Mouse (Mus musculus) thymus, postnatal 4 days (tissue): ENCODE measurements around the gene Rnf135.
A peak's percentile ranks its signal among the peaks of the same experiment; 100 is the strongest.
"Not testable (repeated sequence)": the region's sequence is repeated elsewhere in the genome, so short reads cannot be mapped to it uniquely, and the experiment has no call there.

Source experiments
- DNase-seq: peaks from one replicate; pipeline ENCODE4 v3.0.0; 2021

Gene Rnf135

DNA sequence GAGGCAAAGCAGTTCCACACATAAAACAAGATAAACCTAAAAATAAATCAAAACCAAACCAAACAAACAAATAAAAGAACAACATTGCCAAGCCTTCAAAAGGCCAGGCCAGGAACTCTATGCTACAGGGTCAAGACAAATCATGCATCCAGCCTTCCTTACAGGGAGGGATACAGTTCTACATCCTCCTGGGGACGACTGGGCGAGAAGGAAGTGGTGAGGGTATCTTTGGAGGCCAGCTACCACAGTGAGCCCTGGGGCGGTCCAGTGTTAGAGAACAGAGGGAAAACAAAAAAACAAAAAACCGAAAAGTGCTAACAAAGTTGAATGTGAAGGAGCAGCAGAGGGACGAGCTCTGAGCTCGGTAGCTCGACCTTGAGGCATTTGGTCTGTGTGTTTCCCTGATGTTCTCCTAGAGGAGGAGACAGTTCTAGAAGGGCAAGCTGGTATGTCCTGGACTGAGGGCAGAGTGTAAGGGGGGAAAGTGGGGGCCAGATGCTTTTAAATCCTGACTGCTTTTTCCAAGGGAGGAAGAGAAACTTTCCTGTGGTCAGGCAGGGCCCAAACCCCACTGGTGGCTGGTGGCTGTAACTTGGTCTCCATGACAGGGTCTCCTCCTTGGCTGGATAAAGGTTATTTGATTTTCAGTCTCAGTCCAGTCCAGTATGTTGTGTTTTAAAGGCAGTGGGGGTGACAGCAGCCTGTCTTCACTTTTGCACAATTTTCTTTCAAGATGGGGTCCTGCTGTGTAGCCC lies 20.1 kb upstream of the Rnf135 start:
- DNase-seq, result no peak

DNA sequence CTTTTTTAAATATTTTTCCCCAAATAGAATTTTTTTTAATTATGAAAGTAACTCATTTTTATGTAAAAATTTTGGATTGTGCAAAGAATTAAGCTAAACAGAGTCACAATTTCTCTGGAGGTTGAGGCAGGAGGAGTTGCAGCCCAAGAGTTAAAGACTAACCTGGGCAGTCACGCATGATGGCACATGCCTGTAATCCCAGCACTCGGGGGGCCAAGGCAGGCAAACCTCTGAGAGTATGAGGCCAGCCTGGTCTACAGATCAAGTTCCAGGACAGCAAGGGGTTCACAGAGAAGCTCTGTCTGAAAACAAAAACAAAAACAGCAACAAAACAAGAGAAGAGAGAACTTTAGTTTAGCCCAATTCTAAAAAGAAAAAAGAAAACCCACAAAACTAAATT lies 19.4 kb upstream of the Rnf135 start:
- no peak for DNase-seq

DNA sequence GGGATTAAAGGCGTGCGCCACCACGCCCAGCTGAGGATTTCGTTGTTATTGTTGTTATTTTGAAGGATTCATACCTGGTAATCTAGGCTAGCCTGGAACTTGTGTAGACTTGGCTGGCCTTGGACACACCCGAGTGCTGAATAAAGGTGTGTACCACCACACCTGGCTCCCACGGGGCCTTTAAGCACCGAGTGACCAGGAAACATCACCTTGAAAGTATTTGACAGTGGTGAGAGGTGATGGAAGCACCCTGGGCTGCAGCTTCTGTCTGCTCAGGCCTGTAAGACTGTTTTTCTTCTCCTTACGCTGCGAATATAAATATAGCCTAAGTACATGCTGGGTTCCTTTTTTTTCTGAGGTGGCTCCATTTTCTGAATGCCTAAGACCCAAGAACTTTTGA lies 15.5 kb upstream of the Rnf135 start:
- DNase-seq, result no peak

DNA sequence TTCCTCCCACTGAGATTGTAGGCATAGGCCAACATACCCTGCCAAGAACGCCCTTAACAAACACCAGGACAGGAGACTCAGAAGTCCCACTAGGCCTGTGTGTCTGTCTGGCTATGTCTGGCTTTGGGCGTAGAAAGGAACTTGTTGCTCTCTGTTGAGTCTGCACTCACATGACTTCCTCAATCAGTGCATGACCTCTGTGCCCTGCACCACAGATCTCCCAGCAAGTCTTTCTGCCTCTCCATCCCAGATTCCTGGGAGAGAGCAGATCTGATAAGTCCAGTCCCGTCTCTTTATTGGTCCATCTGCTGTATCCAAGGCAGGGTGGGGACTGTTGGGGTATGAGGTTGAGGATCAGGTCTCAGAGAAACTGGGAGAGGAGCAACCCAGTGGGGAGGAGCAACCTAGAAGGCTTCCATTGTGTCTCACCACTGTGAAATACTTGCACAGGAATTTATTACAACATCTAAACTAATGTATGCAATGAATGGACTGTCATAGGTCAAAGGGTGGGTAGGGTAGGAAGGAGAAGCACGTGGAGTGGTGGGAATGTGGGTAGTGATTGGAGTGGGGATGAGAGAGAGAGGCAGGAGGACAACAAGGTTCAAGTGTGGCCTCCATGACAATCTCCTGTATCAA lies 14.9 kb upstream of the Rnf135 start:
- no peak for DNase-seq

DNA sequence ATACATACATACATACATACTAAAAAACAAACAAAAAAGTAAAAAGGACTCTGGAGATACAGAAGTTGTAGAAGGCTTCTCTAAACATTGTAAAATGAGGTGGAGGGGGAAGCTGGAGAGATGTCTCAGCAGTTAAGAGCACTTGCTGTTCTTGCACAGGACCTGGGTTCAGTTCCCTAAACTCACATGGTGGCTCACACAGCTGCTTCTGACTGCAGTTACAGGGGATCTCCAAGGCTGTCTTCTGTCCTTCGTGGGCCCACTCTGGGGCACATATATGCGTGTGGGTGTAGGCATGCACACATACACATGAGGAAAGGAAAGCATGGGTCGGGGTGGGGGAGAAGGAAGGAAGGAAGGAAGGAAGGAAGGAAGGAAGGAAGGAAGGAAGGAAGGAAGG lies 14.0 kb upstream of the Rnf135 start:
- DNase-seq, result no peak

DNA sequence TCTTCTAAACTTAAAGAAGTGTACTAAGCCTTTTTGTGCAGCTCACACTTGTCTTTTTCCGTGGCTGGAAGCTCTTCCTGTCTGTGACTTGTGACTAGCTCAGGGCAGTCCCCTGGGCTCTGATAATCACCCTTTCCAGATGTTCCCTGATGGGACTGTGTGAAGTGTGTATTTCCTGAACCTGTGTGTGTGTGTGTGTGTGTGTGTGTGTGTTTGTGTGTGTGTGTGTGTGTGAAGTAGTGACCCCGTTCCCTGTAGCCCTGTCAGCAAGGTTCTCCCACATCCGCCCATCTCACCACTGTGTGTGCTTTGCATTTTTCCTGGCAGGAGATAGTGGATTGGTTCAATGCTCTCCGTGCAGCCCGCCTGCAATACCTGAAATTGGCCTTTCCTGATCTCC lies 13.3 kb upstream of the Rnf135 start:
- DNase-seq, result no peak

DNA sequence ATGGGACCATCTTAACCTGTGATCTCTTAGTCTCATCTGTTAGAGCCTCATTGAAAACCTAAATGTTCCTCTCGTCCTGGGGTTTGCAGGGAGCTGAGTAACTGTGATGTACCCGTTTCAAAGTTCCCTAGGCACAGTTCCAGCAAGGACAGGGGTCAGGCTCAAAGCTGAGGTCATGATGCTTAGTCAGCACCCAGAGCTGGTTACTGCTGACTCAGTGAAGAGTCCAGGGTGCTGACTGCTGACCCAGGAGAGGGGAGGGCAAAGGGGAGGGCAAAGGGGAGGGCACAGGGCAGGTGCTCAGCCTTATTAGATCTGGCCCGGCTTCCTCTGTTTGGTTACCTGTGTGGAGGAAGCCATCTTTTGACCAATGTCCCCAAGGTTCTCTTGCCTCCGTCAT lies 11.8 kb upstream of the Rnf135 start:
- DNase-seq, result no peak

DNA sequence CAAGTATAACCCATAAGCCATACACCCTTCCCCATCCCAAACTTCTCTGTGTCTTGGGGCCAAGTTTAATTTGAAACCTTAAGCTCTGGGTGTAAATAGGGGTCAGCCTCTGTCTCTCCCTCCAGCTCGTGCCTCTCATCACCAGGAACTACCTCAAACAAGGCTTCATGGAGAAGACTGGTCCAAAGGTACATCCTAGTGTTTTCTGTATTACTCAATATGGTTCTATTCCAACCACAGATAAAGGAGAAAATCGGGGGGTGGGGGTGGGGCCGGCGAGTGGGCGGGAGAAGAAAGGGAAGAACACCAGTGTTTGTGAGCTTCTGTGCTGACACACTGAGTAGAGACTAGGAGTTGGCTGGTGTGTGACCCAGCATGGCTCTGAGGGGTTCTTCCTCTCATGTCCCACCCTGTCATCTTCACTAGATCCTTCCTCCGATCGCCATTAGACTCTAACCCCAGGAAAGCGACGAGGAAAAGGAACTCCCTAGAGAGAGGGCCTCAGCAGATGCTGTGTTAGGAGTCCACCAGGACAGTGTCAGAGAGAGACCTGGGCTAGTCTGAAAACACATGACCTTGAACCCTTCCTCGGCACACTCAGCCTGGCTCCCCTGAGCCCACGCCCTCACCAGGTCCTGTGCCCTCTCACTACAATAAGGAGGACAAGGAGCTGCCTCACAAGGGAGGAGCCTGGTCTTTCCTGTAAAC lies 9.5 kb upstream of the Rnf135 start:
- DNase-seq, result no peak

DNA sequence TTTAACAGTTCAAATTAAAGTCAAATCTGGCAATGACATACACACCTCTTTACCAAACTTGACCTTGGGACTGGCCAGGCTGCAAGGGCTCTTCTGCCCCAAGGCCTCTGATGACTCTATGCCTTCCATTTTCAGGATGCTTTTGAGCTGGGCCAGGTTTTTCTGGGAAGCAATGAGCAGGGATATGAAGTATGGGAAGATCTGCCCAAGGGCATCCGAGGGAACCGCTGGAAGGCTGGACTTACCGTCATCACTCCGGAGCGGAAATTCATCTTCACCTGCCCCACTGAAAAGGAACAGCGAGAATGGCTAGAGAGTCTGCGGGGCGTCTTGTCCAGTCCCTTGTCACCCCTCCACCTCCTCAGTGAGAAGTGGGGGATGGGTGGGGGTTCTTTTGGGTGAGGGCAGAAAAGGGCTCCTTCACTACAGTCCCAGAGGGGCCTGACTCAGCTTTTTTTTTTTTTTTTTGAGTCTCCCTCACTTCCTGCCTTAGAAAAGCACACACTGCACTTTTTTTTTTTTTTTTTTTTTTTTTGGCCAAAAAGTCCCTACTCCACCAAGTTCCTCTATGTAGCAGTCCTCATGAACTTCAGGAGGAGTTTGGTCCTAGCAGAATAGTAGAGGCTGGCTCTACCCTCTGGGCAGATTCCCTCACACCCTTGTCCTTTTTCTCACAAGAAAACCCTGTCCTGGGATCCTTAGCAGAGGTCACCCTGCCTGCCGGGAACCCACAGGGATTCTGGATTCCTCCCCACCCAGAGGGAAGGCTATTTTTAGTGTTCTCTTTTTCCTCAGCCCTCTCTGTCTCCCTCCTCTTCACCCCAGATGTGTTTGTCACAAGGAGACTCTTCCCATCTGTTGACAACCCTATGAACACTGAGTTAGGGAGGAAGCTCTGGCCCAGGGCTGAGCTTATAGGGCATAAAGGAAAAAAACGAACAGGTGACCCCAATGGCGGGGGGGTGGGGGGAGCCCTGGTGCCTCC lies 6.4 kb upstream of the Rnf135 start:
- peak; percentile 27 for DNase-seq

DNA sequence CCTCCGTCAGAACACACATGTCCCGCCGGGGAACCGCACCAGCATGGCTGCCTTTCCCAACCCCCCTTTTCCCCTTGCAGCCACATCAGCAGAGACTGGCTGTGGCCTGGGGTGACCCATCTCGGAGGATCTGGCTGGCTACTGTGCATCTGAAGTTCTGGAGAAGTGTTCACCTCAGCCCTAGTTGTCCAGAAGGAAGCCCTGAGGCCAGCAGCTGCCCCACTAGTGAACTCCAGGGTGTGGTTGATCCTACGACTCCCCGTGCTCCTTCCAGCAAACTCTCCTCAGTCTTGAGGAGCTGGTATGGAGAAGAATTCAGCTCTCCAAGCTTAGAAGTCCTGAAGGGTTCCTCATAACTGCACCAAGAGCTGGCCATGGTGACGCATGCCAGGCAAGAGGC lies 5.3 kb upstream of the Rnf135 start:
- DNase-seq, result no peak

DNA sequence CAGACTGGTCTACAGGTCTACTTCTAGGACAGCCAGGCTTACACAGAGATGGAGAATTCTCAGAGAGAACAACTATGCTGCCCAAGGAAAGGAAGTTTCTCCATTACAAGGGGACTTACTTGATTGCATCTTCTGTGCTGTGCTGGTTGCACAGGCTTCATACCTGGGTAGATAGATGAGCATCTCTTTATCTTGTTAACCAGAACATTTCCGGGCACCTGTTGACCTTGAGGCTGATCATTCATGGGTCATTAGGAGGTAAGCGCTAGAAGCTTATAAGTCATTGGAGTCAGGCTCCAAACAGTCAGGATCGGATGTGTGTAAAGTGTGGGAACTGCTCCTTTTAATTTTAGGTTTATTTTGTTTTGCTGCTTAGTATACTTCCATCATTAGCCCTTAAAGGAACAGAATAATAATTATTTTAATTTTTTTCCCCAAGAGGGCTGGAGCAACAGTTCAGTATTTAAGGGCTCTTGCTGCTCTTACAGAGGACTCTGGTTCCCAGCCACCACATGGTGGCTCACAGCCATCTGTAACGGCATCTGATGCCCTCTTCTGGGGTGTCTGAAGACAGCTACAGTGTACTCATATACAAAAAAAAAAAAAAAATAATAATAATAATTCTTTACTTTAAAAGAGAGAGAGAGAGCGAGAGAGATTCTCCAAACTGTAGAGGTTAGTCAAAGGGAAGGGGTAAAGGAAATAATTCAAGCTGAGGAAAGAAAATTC lies 2.5 kb upstream of the Rnf135 start:
- peak; percentile 16 for DNase-seq

DNA sequence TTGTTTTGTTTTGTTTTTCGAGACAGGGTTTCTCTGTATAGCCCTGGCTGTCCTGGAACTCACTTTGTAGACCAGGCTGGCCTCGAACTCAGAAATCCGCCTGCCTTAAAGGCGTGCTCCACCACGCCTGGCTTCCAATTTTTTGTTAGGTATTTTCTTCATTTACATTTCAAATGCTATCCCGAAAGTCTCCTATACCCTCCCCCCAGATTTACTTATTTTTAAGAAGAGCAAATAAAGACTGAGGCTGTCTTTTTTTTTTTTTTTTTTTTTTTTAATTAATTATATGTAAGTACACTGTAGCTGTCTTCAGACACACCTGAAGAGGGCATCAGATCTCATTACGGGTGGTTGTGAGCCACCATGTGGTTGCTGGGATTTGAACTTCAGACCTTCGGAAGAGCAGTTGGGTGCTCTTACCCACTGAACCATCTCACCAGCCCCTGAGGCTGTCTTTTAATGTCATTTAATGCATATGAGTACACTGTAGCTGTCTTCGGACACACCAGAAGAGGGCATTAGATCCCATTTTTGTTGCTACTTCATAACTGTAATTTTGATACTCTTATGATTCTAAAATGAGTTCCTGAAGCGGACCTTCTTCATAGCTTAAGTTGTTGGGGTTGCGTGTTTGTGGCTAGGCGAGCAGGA lies 472 bp upstream of the Rnf135 start:
- DNase-seq, result not testable (repeated sequence)

DNA sequence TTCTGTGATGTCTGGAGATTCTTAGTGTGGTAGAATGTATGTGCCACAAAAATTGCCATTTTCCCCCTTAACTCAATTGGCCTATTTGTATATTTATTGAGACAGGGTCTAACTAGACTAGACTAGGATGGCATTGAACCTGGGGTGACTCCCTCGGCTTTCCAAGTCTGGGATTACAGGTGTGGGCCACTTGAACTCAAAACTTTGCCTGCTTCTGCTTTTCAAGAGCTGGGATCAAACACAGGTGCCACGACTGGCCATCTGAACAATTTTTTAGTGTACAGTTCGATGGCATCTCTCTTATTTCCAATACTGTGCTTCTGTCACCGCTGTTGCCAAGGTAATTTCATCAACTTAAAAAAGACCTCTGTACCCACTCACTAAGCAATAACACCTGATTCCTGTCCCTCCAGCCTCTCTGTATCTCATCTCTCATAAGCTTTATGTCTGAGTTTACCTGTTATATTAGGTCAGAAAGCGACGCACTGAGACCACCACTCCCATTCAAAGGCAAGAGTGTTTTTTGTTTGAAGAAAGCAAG lies 950 bp downstream of the Rnf135 start:
- DNase-seq, result no peak

DNA sequence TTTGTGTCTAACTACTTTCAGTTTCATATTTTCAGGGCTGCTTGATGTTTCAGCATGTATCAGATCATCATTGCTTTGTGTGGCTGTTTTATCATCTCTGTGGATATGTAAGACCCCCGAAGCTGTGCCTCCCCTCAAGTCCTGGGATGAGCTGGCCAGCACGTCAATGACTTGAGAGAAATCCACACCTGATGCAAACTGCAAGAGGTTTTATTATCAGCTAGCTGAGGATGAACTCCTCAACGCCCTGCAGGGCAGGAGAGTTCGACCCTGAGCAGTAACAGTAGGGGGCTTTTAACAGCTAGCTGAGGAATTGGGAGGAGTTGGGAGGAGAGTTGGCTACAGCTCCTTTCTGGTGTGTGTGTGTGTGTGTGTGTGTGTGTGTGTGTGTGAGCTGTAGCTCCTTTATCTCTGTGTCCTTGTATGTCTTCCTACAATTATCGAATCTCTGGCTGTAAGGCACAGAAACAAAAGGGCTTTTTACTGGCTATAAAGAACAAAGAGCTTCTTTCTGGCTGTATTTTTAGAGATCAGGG lies 1.9 kb downstream of the Rnf135 start:
- DNase-seq, result not testable (repeated sequence)

DNA sequence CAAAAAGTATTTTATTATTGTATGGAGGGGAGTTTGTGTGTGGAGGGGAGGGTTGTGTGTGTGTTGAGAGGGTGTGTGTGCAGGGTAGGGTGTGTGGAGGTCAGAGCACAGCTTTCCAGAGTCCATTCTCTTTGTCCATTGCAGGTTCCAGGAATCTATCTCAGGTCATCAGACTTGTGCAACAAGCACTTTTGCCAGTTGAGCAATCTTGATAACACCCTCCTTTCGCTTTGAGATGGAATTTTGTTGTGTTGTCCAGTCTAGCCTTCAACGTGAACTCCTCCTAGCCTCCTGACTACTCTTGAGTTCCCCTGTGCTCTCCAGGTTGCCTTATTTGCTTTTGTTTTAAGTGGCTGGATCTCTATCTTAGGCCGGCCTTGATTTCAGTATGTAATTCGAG lies 6.6 kb downstream of the Rnf135 start:
- no peak for DNase-seq

DNA sequence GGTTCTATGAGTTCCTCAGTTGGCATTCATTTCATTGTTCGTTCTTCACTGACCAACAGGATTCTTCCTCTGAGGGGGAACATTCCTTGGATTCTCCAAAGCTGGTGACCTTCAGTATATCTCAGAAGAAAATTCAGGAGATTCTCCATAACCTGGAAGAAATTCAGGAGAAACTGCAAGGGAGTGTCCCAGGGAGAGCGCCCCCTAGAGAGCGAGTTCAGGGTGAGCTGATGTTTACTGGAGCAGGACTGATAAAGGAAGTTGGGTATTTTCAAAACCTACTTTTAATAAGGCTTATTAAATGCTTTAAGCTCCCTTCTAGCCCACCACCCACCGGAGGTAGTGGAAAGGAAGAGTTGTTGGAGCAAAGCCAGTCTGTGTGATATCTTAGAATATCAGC lies 10.2 kb downstream of the Rnf135 start:
- peak; percentile 27 for DNase-seq

DNA sequence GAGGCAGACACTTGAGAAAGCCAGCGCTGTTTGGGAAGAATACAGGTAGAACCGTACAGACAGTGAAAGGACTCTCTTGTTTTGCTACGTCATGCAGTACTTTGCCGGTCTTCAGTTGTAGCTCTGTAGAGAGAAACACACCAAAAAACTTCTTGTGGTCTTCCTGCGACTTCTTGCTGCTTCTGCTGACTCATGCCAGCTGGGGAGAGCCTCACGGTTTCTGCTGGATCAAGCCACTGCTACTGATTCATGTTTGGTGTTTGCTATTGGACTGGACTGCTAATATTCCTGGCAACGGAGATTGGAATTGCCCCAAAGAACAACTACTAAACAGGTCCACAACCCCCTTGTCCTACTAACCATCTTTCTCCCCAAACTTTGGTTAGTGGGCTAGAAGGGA lies 12.7 kb downstream of the Rnf135 start:
- no peak for DNase-seq

DNA sequence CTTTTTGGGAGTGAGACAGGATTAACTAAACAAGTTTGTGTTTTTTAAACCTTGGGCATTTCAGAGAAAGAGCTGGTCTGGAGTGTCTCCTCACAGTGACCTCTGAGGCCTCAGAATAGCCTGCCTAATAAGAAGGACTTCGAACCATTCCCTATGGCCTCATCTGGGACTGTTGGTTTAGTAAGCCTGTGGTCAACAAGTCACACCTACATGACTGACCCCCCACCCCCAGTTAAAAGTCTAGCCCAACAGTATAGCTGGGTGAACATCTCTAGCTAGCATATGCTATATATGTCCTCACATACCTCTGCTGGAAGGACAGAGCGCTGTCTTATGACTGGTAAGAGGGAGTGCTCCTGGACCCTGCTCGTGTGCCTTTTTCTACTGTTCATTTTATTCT lies 15.7 kb downstream of the Rnf135 start:
- no peak for DNase-seq

DNA sequence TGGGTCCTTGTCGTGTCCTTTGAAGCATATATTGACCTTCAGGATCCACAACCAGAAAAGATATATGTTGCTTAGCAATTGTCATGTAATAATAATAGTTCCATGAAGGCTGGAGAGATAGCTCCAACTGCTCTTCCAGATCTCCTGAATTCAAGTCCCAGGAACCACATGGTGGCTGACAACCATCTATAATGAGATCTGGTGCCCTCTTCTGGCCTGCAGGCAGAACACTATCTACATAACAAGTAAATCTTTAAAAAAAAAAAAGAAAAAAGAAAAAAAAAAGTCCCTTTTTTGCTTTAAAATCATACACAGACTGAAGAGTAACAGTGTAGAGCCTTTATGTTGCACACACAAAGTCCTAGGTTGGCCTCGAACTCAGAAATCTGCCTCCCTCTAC lies 16.1 kb downstream of the Rnf135 start:
- no peak for DNase-seq

DNA sequence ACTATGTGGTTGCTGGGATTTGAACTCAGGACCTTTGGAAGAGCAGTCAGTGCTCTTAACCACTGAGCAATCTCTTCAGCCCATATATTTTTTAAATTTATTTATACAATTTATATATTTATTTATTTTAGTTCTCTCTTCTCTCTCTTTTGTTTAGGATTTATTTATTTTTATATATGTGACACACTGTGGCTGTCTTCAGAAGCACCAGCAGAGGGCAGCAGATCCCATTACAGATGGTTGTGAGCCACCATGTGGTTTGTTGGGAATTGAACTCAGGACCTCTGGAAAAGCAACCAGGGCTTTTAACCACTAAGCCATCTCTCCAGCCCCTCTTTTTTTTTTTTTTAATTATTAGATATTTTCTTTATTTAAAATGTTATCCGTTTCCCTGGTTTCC lies 16.7 kb downstream of the Rnf135 start:
- peak; percentile 65 for DNase-seq

DNA sequence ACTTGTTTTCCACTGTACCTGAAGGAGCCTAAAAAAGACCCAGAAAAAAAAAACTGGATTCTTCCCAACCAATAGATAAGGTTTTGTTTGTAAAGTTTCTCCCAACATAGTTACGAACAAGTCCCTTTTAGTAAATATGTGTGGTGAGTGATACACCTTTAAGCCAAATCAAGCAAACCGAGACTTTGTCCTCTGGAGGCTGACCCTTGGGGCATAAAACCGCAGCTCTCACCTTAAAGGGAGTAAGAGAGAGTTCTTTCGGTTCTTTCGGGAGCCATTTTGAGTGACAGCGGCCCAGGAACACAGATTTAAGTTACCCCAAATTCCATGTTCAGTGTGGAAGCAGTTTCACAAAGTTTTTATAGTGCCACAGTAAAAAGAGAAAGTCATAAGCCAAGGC lies 18.6 kb downstream of the Rnf135 start:
- no peak for DNase-seq
